Comparison of ENCODE assay signal across 26 mouse cellular contexts in genomic region chr3:153160683-153161082, GRCm38 (mm10).
"Had no signal": no experiment of that assay in that cellular context is flagged by ENCODE, and none has a peak within 500 bp of the region (broad histone marks: within the 10 kb centered on the region; RNA-seq: fewer than 3 reads in every experiment).

No protein-coding gene starts in this region.

- H3K4me1 ChIP-seq: hindbrain, embryonic 10.5 days; hindbrain, embryonic 12.5 days; limb, embryonic 12.5 days; liver, embryonic 13.5 days; liver, embryonic 15.5 days had no signal

- DNase-seq: gastrocnemius, adult 2 months; gastrocnemius, postnatal 10 days; gastrocnemius, postnatal 25 days; heart, adult 2 months; heart, postnatal 10 days; heart, postnatal 4 days; kidney, adult 18-20 months; kidney, adult 9 months; kidney, postnatal 10 days; kidney, postnatal 36 days; liver; liver, embryonic 13.5 days had no signal

- H3K27me3 ChIP-seq: hindbrain, embryonic 12.5 days; intestine, embryonic 15.5 days; limb, embryonic 12.5 days; liver, embryonic 13.5 days; liver, embryonic 15.5 days had no signal

- H3K36me3 ChIP-seq: hindbrain, embryonic 10.5 days; hindbrain, embryonic 12.5 days; intestine, embryonic 15.5 days; limb, embryonic 10.5 days; limb, embryonic 12.5 days; liver, embryonic 13.5 days; liver, embryonic 15.5 days had no signal

- ATAC-seq: hindbrain, embryonic 16.5 days; inflammation-experienced regulatory T-cells, adult 6 months; intestine, embryonic 15.5 days; intestine, postnatal 0 days had no signal

- H3K4me2 ChIP-seq: heart, embryonic 11.5 days; hindbrain, embryonic 12.5 days; hindbrain, embryonic 14.5 days; intestine, embryonic 15.5 days; limb, embryonic 12.5 days; liver, embryonic 11.5 days; liver, embryonic 13.5 days; liver, embryonic 15.5 days had no signal

- H3K27ac ChIP-seq: gastrocnemius, adult 2 months; heart, adult 2 months; hindbrain, embryonic 10.5 days; hindbrain, embryonic 12.5 days; hindbrain, embryonic 14.5 days; intestine, embryonic 15.5 days; layer of hippocampus, adult 2 months; left cerebral cortex, adult 2 months; limb, embryonic 10.5 days; limb, embryonic 12.5 days; liver, embryonic 13.5 days; liver, embryonic 15.5 days had no signal

- H3K4me3 ChIP-seq: gastrocnemius, adult 2 months; heart, adult 2 months; hindbrain, embryonic 10.5 days; hindbrain, embryonic 12.5 days; intestine, embryonic 15.5 days; layer of hippocampus, adult 2 months; left cerebral cortex, adult 2 months; limb, embryonic 10.5 days; limb, embryonic 12.5 days; liver, embryonic 13.5 days; liver, embryonic 15.5 days had no signal

- H3K9ac ChIP-seq: hindbrain, embryonic 12.5 days; hindbrain, embryonic 14.5 days; intestine, embryonic 15.5 days; limb, embryonic 12.5 days; liver, embryonic 13.5 days; liver, embryonic 15.5 days had no signal

- H3K9me3 ChIP-seq: hindbrain, embryonic 10.5 days; hindbrain, embryonic 12.5 days; intestine, embryonic 15.5 days; limb, embryonic 10.5 days; limb, embryonic 12.5 days; liver, embryonic 13.5 days; liver, embryonic 15.5 days had no signal
